Mouse (Mus musculus) neural tube, embryonic 13.5 days (tissue): ENCODE measurements around the gene Plscr4. TPM values are rescaled to one million over a fixed set of nuclear protein-coding genes. Genes with fewer than 3 reads are reported as not detected.

Experiments
- ATAC-seq: fragments of 200-750 bp; cut with Nextera tagmentation; 2 replicates; pipeline ENCODE4 v1.8.0; 2017; ENCODE audit warnings: low read depth, mild to moderate bottlenecking, moderate TSS enrichment, moderate library complexity
- H3K27ac ChIP-seq: fragments of 300-500 bp; sonication (generic); replicated peaks from 2 replicates; pipeline ENCODE4 v1.5.1; 2015; ENCODE audit warnings: moderate library complexity, mild to moderate bottlenecking, inconsistent platforms
- H3K27me3 ChIP-seq: fragments of 300-500 bp; sonication (generic); 2 replicates; pipeline ENCODE4 v1.6.1; 2015; ENCODE audit warnings: mild to moderate bottlenecking, inconsistent platforms
- H3K36me3 ChIP-seq: fragments of 300-500 bp; sonication (generic); 2 replicates; pipeline ENCODE4 v1.6.1; 2015; ENCODE audit warnings: mild to moderate bottlenecking, inconsistent platforms
- H3K4me1 ChIP-seq: fragments of 300-500 bp; sonication (generic); replicated peaks from 2 replicates; pipeline ENCODE4 v1.6.1; 2015; ENCODE audit warnings: inconsistent platforms
- H3K4me2 ChIP-seq: fragments of 300-500 bp; sonication (generic); 2 replicates; pipeline ENCODE4 v1.6.1; 2015; ENCODE audit warnings: inconsistent platforms, mild to moderate bottlenecking, moderate library complexity
- H3K4me3 ChIP-seq: fragments of 300-500 bp; sonication (generic); 2 replicates; pipeline ENCODE4 v1.5.1; 2015; ENCODE audit warnings: mild to moderate bottlenecking, inconsistent platforms
- H3K9ac ChIP-seq: fragments of 300-500 bp; sonication (generic); 2 replicates; pipeline ENCODE4 v1.6.1; 2015; ENCODE audit warnings: moderate library complexity, mild to moderate bottlenecking, inconsistent platforms
- H3K9me3 ChIP-seq: fragments of 300-500 bp; sonication (generic); 2 replicates; pipeline ENCODE4 v1.6.1; 2016; ENCODE audit warnings: inconsistent platforms
- WGBS: fragments of 180-500 bp; shearing (Covaris S2); methylation state at CpG from one replicate; pipeline ENCODE4 v1.1.7; 2015; 5-methylcytosine and 5-hydroxymethylcytosine counted together
- polyA plus RNA-seq: library from polyadenylated mRNA; unstranded; fragments of >200 nt; fragmentation: Nextera tagmentation; extraction: Ambion mirVana; gene quantifications from 2 replicates; pipeline ENCODE4 v1.2.1, GENCODE M21; 2015

The Plscr4 gene
- polyA plus RNA-seq, 1 experiment from 2014 or later: 3.8 TPM

- Histone ChIP-seq H3K27ac (no peak overlapping the region), H3K4me3 (no peak overlapping the region), H3K9ac (no peak overlapping the region), H3K4me2 (no peak overlapping the region), H3K27me3 (no peaks in the 10 kb centered on the region), H3K9me3 (peaks cover 5% of the 10 kb centered on the region; the same call in 1 of the 2 replicates), H3K4me1 (no peaks in the 10 kb centered on the region), H3K36me3 (no peaks in the 10 kb centered on the region)
- WGBS: 86% methylated on average over 4 of the region's 4 CpGs
- ATAC-seq: no peak
Measured at GRCm38 (mm10) chr9:92524506-92524905, 67.3 kb downstream of the Plscr4 start.

DNA sequence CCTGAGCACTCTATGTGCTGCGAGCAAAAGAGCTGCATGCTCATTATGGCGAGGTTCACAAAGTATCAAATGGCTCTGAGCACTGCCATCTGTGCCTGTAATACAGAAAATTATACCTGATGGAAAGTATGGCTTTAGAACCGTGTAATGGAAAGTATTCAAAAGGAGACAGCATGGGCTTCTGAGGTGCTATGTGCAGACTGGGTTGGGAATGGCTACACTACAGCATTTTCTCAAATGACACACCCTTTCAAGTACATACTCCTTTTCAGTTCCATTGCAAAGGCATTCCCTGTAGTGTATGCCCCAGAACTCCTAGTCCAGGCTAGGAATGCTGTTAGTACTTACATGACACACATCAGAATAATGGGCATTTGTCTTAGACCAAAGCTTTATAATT lies 72.9 kb downstream of the Plscr4 start:
- H3K9ac ChIP-seq: no peak overlapping the region
- H3K27ac ChIP-seq: no peak overlapping the region
- WGBS: 71% methylated on average over 3 of the region's 3 CpGs
- no peak for ATAC-seq
- H3K4me2 ChIP-seq: no peak overlapping the region
- H3K36me3 ChIP-seq: no peaks in the 10 kb centered on the region
- no peaks in the 10 kb centered on the region for H3K27me3 ChIP-seq
- H3K9me3 ChIP-seq: no peaks in the 10 kb centered on the region
- H3K4me3 ChIP-seq: no peak overlapping the region
- H3K4me1 ChIP-seq: no peaks in the 10 kb centered on the region

- Histone ChIP-seq H3K27me3 (no peaks in the 10 kb centered on the region), H3K36me3 (no peaks in the 10 kb centered on the region), H3K9me3 (no peaks in the 10 kb centered on the region), H3K27ac (no peak overlapping the region), H3K4me1 (peaks cover 8% of the 10 kb centered on the region), H3K9ac (no peak overlapping the region), H3K4me2 (no peak overlapping the region), H3K4me3 (no peak overlapping the region)
- no peak for ATAC-seq
- WGBS: 77% methylated on average over 6 of the region's 6 CpGs
Measured at GRCm38 (mm10) chr9:92537735-92538134, 80.6 kb downstream of the Plscr4 start.

- Histone ChIP-seq H3K27ac (no peak overlapping the region), H3K27me3 (no peaks in the 10 kb centered on the region), H3K36me3 (no peaks in the 10 kb centered on the region), H3K4me3 (no peak overlapping the region), H3K9ac (no peak overlapping the region), H3K9me3 (no peaks in the 10 kb centered on the region), H3K4me2 (no peak overlapping the region), H3K4me1 (peaks cover 13% of the 10 kb centered on the region)
- WGBS: 72% methylated on average over 6 of the region's 6 CpGs
- ATAC-seq: no peak
Measured at GRCm38 (mm10) chr9:92538216-92538615, 81.0 kb downstream of the Plscr4 start.

Other genes with a start within 250 kb of the Plscr4 start
- gene Plscr1, start 207.6 kb upstream of the Plscr4 start, polyA plus RNA-seq: 10.6 and 10.9 TPM in 2 replicates
- gene Plscr2, start 181.8 kb upstream of the Plscr4 start, polyA plus RNA-seq: 1.1 and 1.3 TPM in 2 replicates
- not detected in 2 replicates for gene 1700057G04Rik, start 148.0 kb upstream of the Plscr4 start, polyA plus RNA-seq
- 19.7 and 23.4 TPM in 2 replicates for gene Plod2, start 84.8 kb downstream of the Plscr4 start, polyA plus RNA-seq